Mouse (Mus musculus): ENCODE results near the gene Mctp1. TPM values are rescaled to one million over a fixed set of nuclear protein-coding genes. Genes with fewer than 3 reads are reported as not detected.
"Not testable (repeated sequence)": the region's sequence is repeated elsewhere in the genome, so short reads cannot be mapped to it uniquely, and the experiment has no call there.

Gene Mctp1
- polyA plus RNA-seq, 1 experiment: 2.2 TPM

DNA sequence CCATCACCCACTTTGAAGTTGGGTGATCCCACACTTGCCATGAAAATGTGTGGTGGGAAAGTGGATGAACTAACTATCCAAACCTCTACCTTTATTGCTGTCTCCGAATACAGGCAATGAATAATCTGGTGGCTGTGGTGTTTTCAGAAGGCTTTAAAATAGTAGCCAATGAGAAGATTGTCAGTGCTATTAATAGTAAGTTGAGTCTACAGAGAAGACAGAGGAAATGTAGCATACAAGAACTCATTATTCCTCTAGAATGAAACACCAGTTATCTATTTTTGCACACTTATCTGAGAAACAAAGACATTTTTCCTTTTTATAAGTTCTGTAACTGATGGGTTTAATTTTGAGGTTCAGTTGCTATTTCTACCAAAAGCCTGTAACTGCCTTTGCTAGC lies 63.2 kb downstream of the Mctp1 start:
- no peaks in the 10 kb centered on the region for H3K27me3 ChIP-seq (replicated peaks)
- peaks cover 13% of the 10 kb centered on the region for H3K36me3 ChIP-seq (replicated peaks; ENCODE audit: low read length)
- H3K9me3 ChIP-seq: no peaks in the 10 kb centered on the region
- H3K4me1 ChIP-seq: peaks cover 47% of the 10 kb centered on the region
- TF ChIP-seq FLI1 (IDR thresholded peaks at IDR 0.05; ENCODE audit: low read length) (no peak), GATA1 (IDR thresholded peaks at IDR 0.05; ENCODE audit: borderline replicate concordance, low read length) (no peak)
- no peak overlapping the region for H3K4me3 ChIP-seq (replicated peaks)

DNA sequence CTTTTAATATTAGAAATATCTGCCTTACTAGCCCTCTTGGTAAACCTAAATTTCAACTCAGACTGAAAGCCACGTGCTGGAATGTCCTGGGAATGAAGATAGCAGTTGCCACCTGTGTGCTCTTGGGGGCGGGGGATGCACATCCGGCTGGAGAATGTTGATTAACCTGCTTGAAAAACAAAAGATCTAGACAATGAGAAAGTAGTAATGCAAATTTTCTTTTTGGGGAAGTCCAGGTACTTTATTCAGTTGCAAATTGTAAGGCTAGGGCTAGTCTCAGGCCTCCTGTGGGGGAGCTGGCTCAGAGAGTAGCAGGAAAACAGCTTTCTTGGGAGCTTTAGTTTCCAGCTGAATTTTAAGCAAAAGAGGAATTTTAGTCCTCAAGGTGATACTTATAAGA lies 67.2 kb downstream of the Mctp1 start:
- Histone ChIP-seq H3K4me1 (peaks cover 24% of the 10 kb centered on the region), H3K36me3 (replicated peaks; ENCODE audit: low read length) (peaks cover 19% of the 10 kb centered on the region)
- H3K9me3 ChIP-seq; H3K4me3 ChIP-seq (replicated peaks); H3K27me3 ChIP-seq (replicated peaks): not testable (repeated sequence)

GRCm38 (mm10) chr13:76481601-76482000 lies 97.3 kb downstream of the Mctp1 start:
- no peaks in the 10 kb centered on the region for H3K27me3 ChIP-seq (replicated peaks)

GRCm38 (mm10) chr13:76482998-76483397 lies 98.7 kb downstream of the Mctp1 start:
- Histone ChIP-seq H3K4me1 (peaks cover 22% of the 10 kb centered on the region), H3K27me3 (replicated peaks) (no peaks in the 10 kb centered on the region), H3K36me3 (replicated peaks; ENCODE audit: low read length) (peaks cover 19% of the 10 kb centered on the region), H3K9me3 (peaks cover 2% of the 10 kb centered on the region; the same call in 1 of the 2 replicates), H3K4me3 (replicated peaks) (no peak overlapping the region)
- TF ChIP-seq GATA1 (IDR thresholded peaks at IDR 0.05; ENCODE audit: borderline replicate concordance, low read length): no peak
- no peak for TF ChIP-seq FLI1 (IDR thresholded peaks at IDR 0.05; ENCODE audit: low read length)

More at GRCm38 (mm10) chr13:76481601-76482000, 97.3 kb downstream of the Mctp1 start:
- no peak for TF ChIP-seq FLI1 (IDR thresholded peaks at IDR 0.05; ENCODE audit: low read length)
- no peak for TF ChIP-seq GATA1 (IDR thresholded peaks at IDR 0.05; ENCODE audit: borderline replicate concordance, low read length)
- no peak overlapping the region for H3K4me3 ChIP-seq (replicated peaks)
- peaks cover 15% of the 10 kb centered on the region for H3K36me3 ChIP-seq (replicated peaks; ENCODE audit: low read length)
- peaks cover 2% of the 10 kb centered on the region; the same call in 1 of the 2 replicates for H3K9me3 ChIP-seq
- peaks cover 20% of the 10 kb centered on the region for H3K4me1 ChIP-seq

DNA sequence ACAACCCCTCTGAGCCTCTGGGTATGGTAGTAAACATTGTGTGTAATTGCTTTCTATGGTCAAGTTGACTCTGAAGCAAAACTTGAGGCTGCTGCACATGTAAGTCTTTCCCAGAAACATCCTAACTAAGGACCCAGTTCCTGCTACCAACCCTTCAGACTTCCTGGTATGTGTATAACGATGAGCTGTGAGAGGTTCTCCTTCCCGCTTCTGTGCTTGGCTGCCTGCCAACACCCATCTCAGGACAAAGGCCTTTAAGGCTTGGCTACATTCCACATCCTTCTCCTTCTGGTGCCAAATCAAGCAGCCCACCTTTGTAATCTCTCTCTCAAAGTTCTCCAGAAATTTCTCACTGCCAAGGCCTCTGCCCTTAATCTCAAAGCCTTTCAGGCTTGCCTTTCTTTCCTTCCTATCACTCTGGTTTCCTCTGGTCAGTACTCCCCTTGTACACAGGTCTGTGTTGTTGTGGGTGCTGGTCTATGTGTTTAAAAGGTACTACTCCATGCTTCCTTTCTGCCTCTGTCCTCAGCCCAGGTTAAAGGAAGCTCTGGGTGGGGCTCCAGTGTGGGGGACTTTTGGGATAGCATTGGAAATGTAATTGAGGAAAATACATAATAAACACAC lies 99.9 kb downstream of the Mctp1 start:
- H3K9me3 ChIP-seq: peaks cover 2% of the 10 kb centered on the region; the same call in 1 of the 2 replicates
- H3K4me3 ChIP-seq (replicated peaks): no peak overlapping the region
- no peak for TF ChIP-seq FLI1 (IDR thresholded peaks at IDR 0.05; ENCODE audit: low read length)
- TF ChIP-seq GATA1 (IDR thresholded peaks at IDR 0.05; ENCODE audit: borderline replicate concordance, low read length): no peak
- H3K4me1 ChIP-seq: peaks cover 24% of the 10 kb centered on the region
- H3K36me3 ChIP-seq (replicated peaks; ENCODE audit: low read length): peaks cover 23% of the 10 kb centered on the region
- H3K27me3 ChIP-seq (replicated peaks): no peaks in the 10 kb centered on the region

DNA sequence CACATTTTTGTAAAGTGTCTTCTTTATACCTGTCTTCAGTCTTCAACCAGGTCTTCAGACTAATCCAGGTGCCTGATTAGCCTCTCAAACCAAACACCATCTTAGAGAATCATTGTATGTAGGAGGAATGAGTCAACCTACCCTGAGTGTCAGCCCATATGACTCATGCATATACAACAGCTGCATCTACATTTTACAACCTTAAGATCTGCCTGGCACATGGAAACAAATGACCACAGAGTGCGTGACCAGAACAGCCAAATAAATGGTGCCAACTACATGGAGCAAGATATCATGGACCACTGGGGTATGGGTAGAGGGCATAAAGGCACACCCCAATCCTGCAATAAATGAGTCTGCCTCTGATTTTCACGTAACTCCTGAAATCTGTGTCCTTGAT lies 131.6 kb downstream of the Mctp1 start:
- no peaks in the 10 kb centered on the region for H3K27me3 ChIP-seq (replicated peaks)
- H3K9me3 ChIP-seq: no peaks in the 10 kb centered on the region
- H3K4me3 ChIP-seq (replicated peaks): no peak overlapping the region
- H3K4me1 ChIP-seq: peaks cover 6% of the 10 kb centered on the region; the same call in 1 of the 2 replicates
- H3K36me3 ChIP-seq (replicated peaks; ENCODE audit: low read length): peaks cover 4% of the 10 kb centered on the region
- TF ChIP-seq FLI1 (IDR thresholded peaks at IDR 0.05; ENCODE audit: low read length): no peak
- TF ChIP-seq GATA1 (IDR thresholded peaks at IDR 0.05; ENCODE audit: borderline replicate concordance, low read length): no peak

DNA sequence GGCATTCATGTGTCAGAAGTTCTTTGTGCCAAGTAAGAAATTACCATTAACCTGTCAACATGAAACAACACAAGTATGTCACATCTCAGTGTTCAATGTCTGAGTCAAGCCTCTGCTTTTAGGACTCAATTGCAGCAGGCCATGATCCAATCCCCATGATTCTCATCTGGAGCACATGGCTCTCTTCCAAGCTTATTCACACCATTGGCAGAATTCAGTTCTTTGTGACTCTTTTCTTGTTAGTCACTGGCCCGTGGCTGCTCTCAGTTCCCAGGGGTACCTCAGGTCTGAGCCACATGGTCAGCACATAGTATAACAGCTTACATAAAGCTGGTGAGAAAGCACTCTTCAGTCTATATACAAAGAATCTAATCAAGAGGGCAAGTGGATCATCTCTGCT lies 138.8 kb downstream of the Mctp1 start:
- Histone ChIP-seq H3K4me1 (no peaks in the 10 kb centered on the region; the same call in 1 of the 2 replicates), H3K9me3 (no peaks in the 10 kb centered on the region), H3K27me3 (replicated peaks) (no peaks in the 10 kb centered on the region), H3K36me3 (replicated peaks; ENCODE audit: low read length) (peaks cover 17% of the 10 kb centered on the region), H3K4me3 (replicated peaks) (no peak overlapping the region)
- TF ChIP-seq FLI1 (IDR thresholded peaks at IDR 0.05; ENCODE audit: low read length) (no peak), GATA1 (IDR thresholded peaks at IDR 0.05; ENCODE audit: borderline replicate concordance, low read length) (no peak)

DNA sequence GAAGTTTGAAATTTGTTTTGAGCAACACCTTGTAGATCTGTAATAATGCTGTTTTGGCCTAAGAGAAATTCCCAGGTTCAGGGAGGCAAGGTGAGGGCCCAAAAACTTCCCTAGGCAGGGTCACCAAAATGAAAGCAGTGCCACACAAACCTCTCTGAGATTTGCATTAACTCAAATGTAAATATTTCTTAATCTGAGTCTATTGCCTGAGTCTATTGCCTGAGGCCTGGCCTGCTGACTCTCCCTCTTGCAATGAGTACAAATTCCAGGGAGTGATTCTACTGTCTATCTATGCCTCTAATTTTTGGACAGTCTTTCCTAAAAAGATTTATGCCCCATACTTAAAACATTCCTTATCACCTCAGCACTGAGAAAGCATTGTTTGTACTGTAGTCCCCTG lies 143.0 kb downstream of the Mctp1 start:
- H3K4me1 ChIP-seq: peaks cover 15% of the 10 kb centered on the region
- no peak overlapping the region for H3K4me3 ChIP-seq (replicated peaks)
- no peak for TF ChIP-seq FLI1 (IDR thresholded peaks at IDR 0.05; ENCODE audit: low read length)
- no peak for TF ChIP-seq GATA1 (IDR thresholded peaks at IDR 0.05; ENCODE audit: borderline replicate concordance, low read length)
- no peaks in the 10 kb centered on the region for H3K9me3 ChIP-seq
- H3K36me3 ChIP-seq (replicated peaks; ENCODE audit: low read length): peaks cover 25% of the 10 kb centered on the region
- no peaks in the 10 kb centered on the region for H3K27me3 ChIP-seq (replicated peaks)

DNA sequence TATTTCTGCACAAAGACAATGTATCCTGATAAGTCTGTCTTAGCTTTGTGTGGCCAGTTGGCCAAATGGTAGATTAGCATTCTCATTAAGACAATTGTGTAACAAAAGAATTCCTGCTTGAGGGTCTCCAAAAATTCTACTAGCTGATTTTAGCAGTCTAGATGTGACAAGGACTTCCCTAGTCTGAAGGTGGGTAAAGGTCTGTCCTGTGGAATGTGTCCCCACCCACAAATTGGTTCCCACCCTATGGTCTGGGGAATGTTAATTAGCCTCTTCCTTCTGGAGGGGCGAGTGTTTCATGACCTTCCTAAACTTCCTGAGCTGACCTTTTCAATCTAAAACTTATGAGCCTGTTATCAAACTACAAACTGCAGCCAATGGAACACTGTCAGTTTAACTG lies 143.4 kb downstream of the Mctp1 start:
- peaks cover 24% of the 10 kb centered on the region for H3K36me3 ChIP-seq (replicated peaks; ENCODE audit: low read length)
- TF ChIP-seq GATA1 (IDR thresholded peaks at IDR 0.05; ENCODE audit: borderline replicate concordance, low read length): no peak
- TF ChIP-seq FLI1 (IDR thresholded peaks at IDR 0.05; ENCODE audit: low read length): no peak
- H3K4me1 ChIP-seq: peaks cover 15% of the 10 kb centered on the region
- H3K27me3 ChIP-seq (replicated peaks): no peaks in the 10 kb centered on the region
- no peak overlapping the region for H3K4me3 ChIP-seq (replicated peaks)
- H3K9me3 ChIP-seq: no peaks in the 10 kb centered on the region

DNA sequence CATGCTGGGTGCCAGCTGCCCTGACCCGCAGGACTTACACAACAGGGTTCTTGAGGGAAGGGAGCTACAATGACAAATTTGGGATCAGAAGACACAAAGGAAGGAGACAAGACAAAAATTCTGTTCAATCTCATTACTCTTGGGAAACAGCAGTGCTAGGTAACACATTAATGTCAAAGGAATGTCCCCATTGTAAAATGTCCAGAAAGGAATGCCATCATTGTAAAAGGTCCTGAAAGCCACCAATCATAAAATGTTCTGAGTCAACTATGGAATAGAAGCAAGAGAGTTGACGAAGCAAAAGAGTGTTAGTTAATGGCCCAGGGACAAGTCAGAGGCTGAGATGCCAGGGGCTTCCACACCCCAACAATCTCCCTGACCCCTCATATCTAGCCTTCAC lies 145.6 kb downstream of the Mctp1 start:
- Histone ChIP-seq H3K4me1 (peaks cover 15% of the 10 kb centered on the region), H3K36me3 (replicated peaks; ENCODE audit: low read length) (peaks cover 15% of the 10 kb centered on the region), H3K9me3 (no peaks in the 10 kb centered on the region), H3K4me3 (replicated peaks) (no peak overlapping the region), H3K27me3 (replicated peaks) (no peaks in the 10 kb centered on the region)
- TF ChIP-seq FLI1 (IDR thresholded peaks at IDR 0.05; ENCODE audit: low read length): no peak
- TF ChIP-seq GATA1 (IDR thresholded peaks at IDR 0.05; ENCODE audit: borderline replicate concordance, low read length): no peak
